Mouse (Mus musculus): Measurements from ENCODE around the gene Carns1.

Gene Carns1

GRCm38 (mm10) chr19:4203148-4203547, 27.9 kb upstream of the Carns1 start:
- DNase-seq (ENCODE audit: inconsistent age in 2 of 2, low spot score in 1 of 2), result no peak

- no peak for DNase-seq (ENCODE audit: inconsistent age in 2 of 2, low spot score in 1 of 2)
Observed at GRCm38 (mm10) chr19:4202149-4202548, 26.9 kb upstream of the Carns1 start.

GRCm38 (mm10) chr19:4201291-4201909, 26.1 kb upstream of the Carns1 start, which contains the start of gene Rad9a:
Gene Rad9a (minus strand): TSS chr19:4201662.
- DNase-seq (ENCODE audit: inconsistent age in 2 of 2, low spot score in 1 of 2), result peak; percentile 96 to 98

- DNase-seq (ENCODE audit: inconsistent age in 2 of 2, low spot score in 1 of 2), result no peak
Observed at GRCm38 (mm10) chr19:4197180-4197579, 21.9 kb upstream of the Carns1 start.

GRCm38 (mm10) chr19:4196548-4196947, 21.3 kb upstream of the Carns1 start:
- DNase-seq (ENCODE audit: inconsistent age in 2 of 2, low spot score in 1 of 2), result peak in 1 of 2 experiments; percentile 63

- no peak for DNase-seq (ENCODE audit: inconsistent age in 2 of 2, low spot score in 1 of 2)
Observed at GRCm38 (mm10) chr19:4196048-4196447, 20.8 kb upstream of the Carns1 start.

GRCm38 (mm10) chr19:4194776-4195650, 19.7 kb upstream of the Carns1 start:
- DNase-seq (ENCODE audit: inconsistent age in 2 of 2, low spot score in 1 of 2), result peak in 1 of 2 experiments; percentile 69

- DNase-seq (ENCODE audit: inconsistent age in 2 of 2, low spot score in 1 of 2), result peak in 1 of 2 experiments; percentile 65
Observed at GRCm38 (mm10) chr19:4194021-4194724, 18.9 kb upstream of the Carns1 start.

- peak in 1 of 2 experiments; percentile 53 for DNase-seq (ENCODE audit: inconsistent age in 2 of 2, low spot score in 1 of 2)
Observed at GRCm38 (mm10) chr19:4193129-4193528, 17.9 kb upstream of the Carns1 start.

GRCm38 (mm10) chr19:4192251-4192985, 17.1 kb upstream of the Carns1 start:
- peak in 1 of 2 experiments; percentile 72 for DNase-seq (ENCODE audit: inconsistent age in 2 of 2, low spot score in 1 of 2)

GRCm38 (mm10) chr19:4191528-4192250, 16.4 kb upstream of the Carns1 start, which contains the start of gene Ppp1ca:
Gene Ppp1ca (plus strand): TSS chr19:4192065.
- DNase-seq (ENCODE audit: inconsistent age in 2 of 2, low spot score in 1 of 2), result peak; percentile 96 to 98

- DNase-seq (ENCODE audit: inconsistent age in 2 of 2, low spot score in 1 of 2), result peak; percentile 50 to 56
Observed at GRCm38 (mm10) chr19:4190831-4191334, 15.6 kb upstream of the Carns1 start, which contains the start of gene Tbc1d10c. Gene Tbc1d10c (minus strand): TSS chr19:4191284.

GRCm38 (mm10) chr19:4189051-4189620, 13.9 kb upstream of the Carns1 start:
- peak in 1 of 2 experiments; percentile 49 for DNase-seq (ENCODE audit: inconsistent age in 2 of 2, low spot score in 1 of 2)

GRCm38 (mm10) chr19:4187303-4187702, 12.0 kb upstream of the Carns1 start:
- DNase-seq (ENCODE audit: inconsistent age in 2 of 2, low spot score in 1 of 2), result no peak

- DNase-seq (ENCODE audit: inconsistent age in 2 of 2, low spot score in 1 of 2), result peak in 1 of 2 experiments; percentile 60
Observed at GRCm38 (mm10) chr19:4184976-4185975, 10.0 kb upstream of the Carns1 start.

- DNase-seq (ENCODE audit: inconsistent age in 2 of 2, low spot score in 1 of 2), result no peak
Observed at GRCm38 (mm10) chr19:4183689-4184088, 8.4 kb upstream of the Carns1 start.

GRCm38 (mm10) chr19:4181892-4182291, 6.6 kb upstream of the Carns1 start:
- DNase-seq (ENCODE audit: inconsistent age in 2 of 2, low spot score in 1 of 2), result peak; percentile 72 to 89

- no peak for DNase-seq (ENCODE audit: inconsistent age in 2 of 2, low spot score in 1 of 2)
Observed at GRCm38 (mm10) chr19:4180411-4180810, 5.1 kb upstream of the Carns1 start.

Data from adrenal gland, adult (tissue).